Mouse (Mus musculus) lung, embryonic 15.5 days (tissue): ENCODE measurements around the gene Fam111a. TPM values are rescaled to one million over a fixed set of nuclear protein-coding genes. Genes with fewer than 3 reads are reported as not detected.

Experiments used
- ATAC-seq: fragments of 200-750 bp; cut with Nextera tagmentation; 2 replicates; pipeline ENCODE4 v1.8.0; 2017; ENCODE audit warnings: moderate number of reproducible peaks, borderline replicate concordance; ENCODE audit not compliant: low FRiP score, low TSS enrichment; ENCODE audit errors: extremely low read depth
- H3K27ac ChIP-seq: fragments of 300-500 bp; sonication (generic); 2 replicates; pipeline ENCODE4 v1.5.1; 2015; ENCODE audit warnings: moderate library complexity, mild to moderate bottlenecking, inconsistent platforms
- H3K27me3 ChIP-seq: fragments of 300-500 bp; sonication (generic); 2 replicates; pipeline ENCODE4 v1.6.1; 2015; ENCODE audit warnings: inconsistent platforms
- H3K36me3 ChIP-seq: fragments of 300-500 bp; sonication (generic); 2 replicates; pipeline ENCODE4 v1.6.1; 2015; ENCODE audit warnings: inconsistent platforms
- H3K4me1 ChIP-seq: fragments of 300-500 bp; sonication (generic); 2 replicates; pipeline ENCODE4 v1.6.1; 2015; ENCODE audit warnings: inconsistent platforms
- H3K4me2 ChIP-seq: fragments of 300-500 bp; sonication (generic); 2 replicates; pipeline ENCODE4 v1.6.1; 2015; ENCODE audit warnings: inconsistent platforms, mild to moderate bottlenecking, moderate library complexity
- H3K4me3 ChIP-seq: fragments of 300-500 bp; sonication (generic); 2 replicates; pipeline ENCODE4 v1.5.1; 2015; ENCODE audit warnings: mild to moderate bottlenecking, inconsistent platforms
- H3K9ac ChIP-seq: fragments of 300-500 bp; sonication (generic); 2 replicates; pipeline ENCODE4 v1.6.1; 2015; ENCODE audit warnings: inconsistent platforms
- H3K9me3 ChIP-seq: fragments of 300-500 bp; sonication (generic); 2 replicates; pipeline ENCODE4 v1.6.1; 2016; ENCODE audit warnings: inconsistent platforms
- WGBS: fragments of 180-500 bp; shearing (Covaris S2); methylation state at CpG from one replicate; pipeline ENCODE4 v1.1.7; 2015; 5-methylcytosine and 5-hydroxymethylcytosine counted together
- polyA plus RNA-seq: library from polyadenylated mRNA; unstranded; fragments of >200 nt; fragmentation: Nextera tagmentation; extraction: Ambion mirVana; gene quantifications from 2 replicates; pipeline ENCODE4 v1.2.1, GENCODE M21; 2015

Gene Fam111a
- polyA plus RNA-seq, 1 experiment from 2014 or later, result 32.0 TPM

DNA sequence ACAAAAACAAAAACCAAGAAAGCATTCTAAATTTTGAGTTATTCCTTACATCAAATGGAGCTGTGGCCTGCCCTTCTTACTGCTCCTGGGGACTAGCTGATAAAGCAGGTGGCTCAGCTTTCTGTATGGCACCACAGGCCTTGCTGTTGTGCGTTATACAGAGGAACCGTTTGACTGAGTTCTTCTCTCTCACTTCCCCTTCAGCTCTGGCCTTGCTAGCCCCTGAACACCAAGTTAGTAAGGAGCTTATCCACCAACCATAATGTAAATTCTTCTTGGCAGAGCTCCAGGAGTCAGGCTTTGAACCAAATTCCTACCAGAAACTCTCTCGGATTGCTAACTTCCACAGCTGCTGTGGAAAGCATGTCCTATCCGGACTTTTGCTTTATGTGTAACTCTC, 21.5 kb downstream of the Fam111a start:
- no peak overlapping the region for H3K9ac ChIP-seq
- no peaks in the 10 kb centered on the region for H3K27me3 ChIP-seq
- no peak overlapping the region for H3K4me2 ChIP-seq
- ATAC-seq, result no peak
- H3K27ac ChIP-seq, result no peak overlapping the region
- no peaks in the 10 kb centered on the region for H3K36me3 ChIP-seq
- no peak overlapping the region for H3K4me3 ChIP-seq
- WGBS, result 16% methylated on average over 4 of the region's 4 CpGs
- peaks cover 6% of the 10 kb centered on the region; the same call in 1 of the 2 replicates for H3K4me1 ChIP-seq
- H3K9me3 ChIP-seq, result no peaks in the 10 kb centered on the region

DNA sequence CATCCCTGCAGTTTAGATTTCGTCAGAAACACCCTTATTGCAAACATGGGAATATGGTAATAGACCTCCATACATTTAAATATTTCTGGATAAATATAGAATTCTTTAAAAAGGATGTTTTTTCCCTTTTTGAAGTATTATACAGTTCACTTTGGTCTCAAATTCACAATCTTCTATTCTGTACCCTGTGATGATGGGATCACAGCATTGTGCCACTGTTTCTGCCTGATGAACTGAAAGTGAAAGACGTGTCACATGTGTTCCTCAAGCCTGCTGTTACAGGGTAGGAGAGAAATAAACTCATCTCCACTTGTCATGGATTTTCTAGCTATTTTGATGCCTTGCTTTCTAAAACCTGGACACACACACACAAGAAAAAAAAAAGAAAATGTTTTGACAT, 25.3 kb downstream of the Fam111a start:
- WGBS, result 40% methylated on average over 2 of the region's 2 CpGs
- no peaks in the 10 kb centered on the region for H3K9me3 ChIP-seq

DNA sequence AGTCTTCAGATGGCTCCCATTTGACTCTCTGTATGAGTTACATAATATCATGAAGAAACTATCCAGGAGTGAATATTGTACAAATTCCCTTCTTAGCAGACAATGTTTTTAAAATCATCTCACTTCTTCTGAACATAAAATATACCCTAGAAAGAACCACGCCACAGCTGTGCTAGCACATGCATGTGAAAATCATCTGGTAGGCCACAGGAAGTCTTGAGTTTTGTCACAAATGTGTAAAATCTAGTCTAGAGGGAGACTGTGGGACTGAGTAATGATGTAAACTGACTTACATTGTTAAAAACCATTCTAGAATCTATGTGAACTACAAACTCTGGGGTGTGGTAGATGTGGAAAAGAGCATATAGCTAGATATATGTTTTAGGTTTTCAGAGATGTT, 26.1 kb downstream of the Fam111a start:
- Histone ChIP-seq H3K9me3 (no peaks in the 10 kb centered on the region), H3K4me2 (no peak overlapping the region), H3K4me3 (no peak overlapping the region), H3K27me3 (no peaks in the 10 kb centered on the region), H3K9ac (no peak overlapping the region), H3K27ac (no peak overlapping the region), H3K4me1 (peaks cover 20% of the 10 kb centered on the region), H3K36me3 (no peaks in the 10 kb centered on the region)
- 87% methylated on average over 1 of the region's 1 CpGs for WGBS
- no peak for ATAC-seq

More for the DNA sequence above, 25.3 kb downstream of the Fam111a start:
- no peak overlapping the region for H3K27ac ChIP-seq
- H3K36me3 ChIP-seq, result no peaks in the 10 kb centered on the region
- H3K4me3 ChIP-seq, result no peak overlapping the region
- no peak for ATAC-seq
- H3K9ac ChIP-seq, result no peak overlapping the region
- peaks cover 20% of the 10 kb centered on the region for H3K4me1 ChIP-seq
- H3K4me2 ChIP-seq, result no peak overlapping the region
- no peaks in the 10 kb centered on the region for H3K27me3 ChIP-seq

DNA sequence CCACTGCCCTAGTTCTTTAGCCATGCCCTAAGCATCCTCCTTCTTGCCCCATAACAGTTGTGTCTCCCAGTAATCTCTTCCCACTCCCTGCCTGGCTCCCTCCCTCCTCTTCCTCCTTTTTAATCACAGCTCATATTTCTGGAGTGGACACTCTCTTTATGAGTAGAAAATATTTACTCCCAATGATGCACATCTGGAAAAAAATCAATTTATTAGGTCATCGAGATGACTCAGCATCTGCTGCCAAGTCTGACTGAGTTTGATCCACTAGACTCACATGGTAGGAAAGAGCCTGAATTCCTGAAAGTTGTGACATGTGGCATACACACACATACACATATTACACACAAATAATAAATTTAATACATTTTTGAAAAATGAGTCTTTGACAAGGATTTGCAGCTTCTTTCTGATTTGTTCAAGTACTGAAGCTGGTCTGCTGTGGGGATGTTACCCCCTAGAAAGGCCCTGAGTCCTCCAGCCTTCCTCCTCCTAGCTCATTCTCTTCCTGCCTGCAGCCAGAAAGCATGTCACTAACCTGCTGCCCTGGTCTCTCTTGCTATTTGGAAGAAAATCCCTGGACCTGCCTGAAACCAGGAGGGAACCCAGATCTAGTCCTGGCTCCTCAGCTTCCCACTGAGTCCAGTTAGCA, 27.2 kb downstream of the Fam111a start:
- 73% methylated on average over 1 of the region's 1 CpGs for WGBS
- peaks cover 4% of the 10 kb centered on the region; the same call in 1 of the 2 replicates for H3K36me3 ChIP-seq
- H3K27ac ChIP-seq, result 0 out of 2 replicates have a peak overlapping the region, but pooled peaks have one; percentile 61
- no peak overlapping the region for H3K9ac ChIP-seq
- no peaks in the 10 kb centered on the region for H3K27me3 ChIP-seq
- H3K4me3 ChIP-seq, result peak overlapping the region; percentile 48
- H3K4me1 ChIP-seq, result peaks cover 14% of the 10 kb centered on the region; the same call in 1 of the 2 replicates
- peak overlapping the region; percentile 57 for H3K4me2 ChIP-seq
- no peak for ATAC-seq
- H3K9me3 ChIP-seq, result no peaks in the 10 kb centered on the region

DNA sequence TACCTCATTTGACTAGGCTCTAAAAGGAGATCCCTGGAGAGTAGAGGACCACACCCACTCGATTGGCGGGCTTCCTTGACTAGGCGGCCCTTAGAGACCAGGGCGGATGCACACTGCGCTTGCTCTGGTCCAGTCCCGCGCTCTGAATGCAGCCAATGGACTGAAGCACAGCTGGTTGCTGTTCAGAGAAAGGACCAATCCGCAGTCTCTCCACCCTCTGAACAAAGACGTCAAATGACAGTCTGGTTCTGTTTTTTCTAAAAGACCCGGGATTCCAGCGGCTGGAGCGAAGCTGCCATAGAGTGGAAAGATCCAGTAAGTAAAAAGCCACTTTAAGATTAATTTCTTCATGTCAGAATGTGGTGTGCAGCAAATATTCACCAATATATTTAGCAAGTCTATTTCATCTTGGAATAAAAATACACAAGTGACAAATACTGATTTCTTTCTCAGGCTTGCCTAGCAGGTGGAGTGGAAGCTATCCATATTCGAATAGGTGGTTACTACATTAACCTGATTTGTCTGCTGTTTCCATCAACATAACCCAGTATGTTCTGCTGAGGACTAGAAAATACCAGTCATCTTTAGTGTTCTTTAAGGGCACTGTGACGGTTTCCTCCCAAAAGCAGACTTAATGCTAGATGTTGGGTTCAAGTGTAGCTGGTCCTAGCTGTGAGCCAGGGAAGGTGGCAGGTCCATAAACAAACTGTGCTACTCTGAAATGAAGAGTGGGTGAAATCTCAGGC, 27.9 kb downstream of the Fam111a start:
- no peaks in the 10 kb centered on the region for H3K27me3 ChIP-seq
- peaks cover 14% of the 10 kb centered on the region; the same call in 1 of the 2 replicates for H3K4me1 ChIP-seq
- H3K9ac ChIP-seq, result peak overlapping the region; percentile 18
- H3K4me2 ChIP-seq, result peak overlapping the region; percentile 57
- WGBS, result 7% methylated on average over 14 of the region's 14 CpGs
- H3K36me3 ChIP-seq, result peaks cover 11% of the 10 kb centered on the region; the same call in 1 of the 2 replicates
- peak overlapping the region; percentile 48 for H3K4me3 ChIP-seq
- H3K27ac ChIP-seq, result peak overlapping the region; percentile 61
- no peaks in the 10 kb centered on the region for H3K9me3 ChIP-seq
- peak; percentile 98 for ATAC-seq

DNA sequence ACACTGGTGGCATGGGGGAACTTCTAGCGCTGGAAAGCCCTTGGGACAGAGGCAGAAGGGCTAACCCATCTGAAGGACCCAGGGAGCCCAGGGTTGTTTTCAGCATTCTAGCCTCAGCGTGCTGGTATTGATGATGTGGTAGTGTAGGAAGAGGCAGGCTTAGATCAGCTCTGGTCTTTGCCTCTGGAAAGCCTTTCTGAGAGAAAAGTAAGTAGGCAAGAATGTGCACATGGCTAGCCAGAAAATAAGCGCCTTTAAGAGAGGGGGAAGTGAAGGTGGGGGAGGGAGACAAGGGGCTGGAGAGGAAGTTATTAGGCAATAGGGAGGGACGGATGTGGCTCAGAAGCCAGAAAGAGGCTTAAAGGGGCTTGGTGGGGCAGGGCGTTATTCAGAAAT, 28.5 kb downstream of the Fam111a start:
- Histone ChIP-seq H3K4me2 (peak overlapping the region; percentile 57), H3K36me3 (peaks cover 14% of the 10 kb centered on the region; the same call in 1 of the 2 replicates), H3K4me3 (peak overlapping the region; percentile 48), H3K9ac (peak overlapping the region; percentile 18), H3K27me3 (no peaks in the 10 kb centered on the region), H3K27ac (peak overlapping the region; percentile 59), H3K9me3 (no peaks in the 10 kb centered on the region), H3K4me1 (peaks cover 14% of the 10 kb centered on the region; the same call in 1 of the 2 replicates)
- 14% methylated on average over 5 of the region's 5 CpGs for WGBS
- ATAC-seq, result peak; percentile 36; the same call in 1 of the 2 replicates

DNA sequence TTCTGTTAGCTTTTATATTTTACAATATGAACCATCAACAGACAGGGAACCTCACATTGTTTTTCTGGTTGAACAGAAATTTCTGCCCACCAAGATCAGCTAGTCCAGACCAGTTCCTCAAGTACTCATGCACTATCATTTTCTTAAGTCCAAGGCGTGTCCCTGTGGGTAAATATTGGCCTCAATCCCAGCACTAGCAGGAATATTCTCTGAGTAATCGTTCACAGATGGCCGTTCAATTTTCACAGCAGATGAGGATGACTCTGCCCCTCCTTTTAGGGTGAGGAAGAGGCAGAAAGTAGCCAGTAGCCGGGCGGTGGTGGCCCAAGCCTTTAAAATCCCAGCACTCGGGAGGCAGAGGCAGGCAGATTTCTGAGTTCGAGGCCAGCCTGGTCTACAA, 29.6 kb downstream of the Fam111a start:
- Histone ChIP-seq H3K9ac (no peak overlapping the region), H3K27ac (no peak overlapping the region), H3K27me3 (no peaks in the 10 kb centered on the region), H3K4me3 (no peak overlapping the region), H3K9me3 (no peaks in the 10 kb centered on the region), H3K4me2 (peak overlapping the region; percentile 27; the same call in 1 of the 2 replicates), H3K36me3 (peaks cover 14% of the 10 kb centered on the region; the same call in 1 of the 2 replicates), H3K4me1 (peaks cover 14% of the 10 kb centered on the region; the same call in 1 of the 2 replicates)
- WGBS, result 64% methylated on average over 7 of the region's 7 CpGs
- no peak for ATAC-seq

DNA sequence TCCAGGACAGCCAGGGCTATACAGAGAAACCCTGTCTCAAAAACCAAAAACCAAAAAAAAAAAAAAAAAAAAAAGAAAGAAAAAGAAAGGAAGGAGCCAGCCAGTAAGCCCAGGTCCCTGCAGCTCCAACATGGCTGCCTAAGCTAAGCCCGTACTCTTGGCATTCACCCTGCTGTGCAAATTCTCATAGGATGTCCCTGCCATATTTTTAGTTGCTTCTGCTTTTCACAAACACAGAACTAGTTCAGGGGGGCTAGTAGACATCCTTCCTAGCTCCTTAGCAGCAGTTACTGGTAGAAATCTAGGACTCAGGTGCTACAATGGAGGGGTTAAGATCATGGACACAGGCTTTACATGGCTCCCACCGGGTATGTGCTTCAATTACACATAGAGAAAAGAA, 30.0 kb downstream of the Fam111a start:
- no peaks in the 10 kb centered on the region for H3K27me3 ChIP-seq

DNA sequence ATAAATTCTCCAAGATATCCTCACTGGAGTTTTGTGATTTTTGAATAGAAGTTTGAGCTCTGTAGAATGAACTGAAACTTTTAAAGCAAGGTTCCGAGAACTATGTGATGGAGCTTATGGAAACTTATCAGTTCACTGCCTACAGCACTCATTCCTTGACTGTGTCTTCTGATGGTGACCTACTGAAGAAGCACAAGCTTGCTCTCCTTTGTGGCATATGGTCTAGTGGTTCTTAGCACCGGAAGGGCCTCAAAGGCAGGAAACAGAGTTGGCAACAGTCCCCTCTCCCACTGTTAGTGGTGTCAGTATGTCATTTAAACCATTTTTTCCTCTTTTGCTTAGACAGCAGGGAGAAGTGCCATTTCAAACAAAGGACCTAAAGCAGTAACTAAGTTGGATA, 31.1 kb downstream of the Fam111a start:
- Histone ChIP-seq H3K4me1 (peaks cover 14% of the 10 kb centered on the region; the same call in 1 of the 2 replicates), H3K9me3 (no peaks in the 10 kb centered on the region), H3K4me2 (no peak overlapping the region), H3K36me3 (peaks cover 14% of the 10 kb centered on the region; the same call in 1 of the 2 replicates), H3K27me3 (no peaks in the 10 kb centered on the region), H3K4me3 (no peak overlapping the region), H3K27ac (no peak overlapping the region), H3K9ac (no peak overlapping the region)
- WGBS, result 76% methylated on average over 2 of the region's 2 CpGs
- no peak for ATAC-seq

More for the DNA sequence above, 30.0 kb downstream of the Fam111a start:
- H3K9me3 ChIP-seq, result no peaks in the 10 kb centered on the region
- H3K4me3 ChIP-seq, result no peak overlapping the region
- no peak overlapping the region for H3K4me2 ChIP-seq
- H3K4me1 ChIP-seq, result peaks cover 14% of the 10 kb centered on the region; the same call in 1 of the 2 replicates
- no peak for ATAC-seq
- H3K36me3 ChIP-seq, result peaks cover 14% of the 10 kb centered on the region; the same call in 1 of the 2 replicates
- 94% methylated on average over 2 of the region's 2 CpGs for WGBS
- H3K9ac ChIP-seq, result no peak overlapping the region
- H3K27ac ChIP-seq, result no peak overlapping the region

DNA sequence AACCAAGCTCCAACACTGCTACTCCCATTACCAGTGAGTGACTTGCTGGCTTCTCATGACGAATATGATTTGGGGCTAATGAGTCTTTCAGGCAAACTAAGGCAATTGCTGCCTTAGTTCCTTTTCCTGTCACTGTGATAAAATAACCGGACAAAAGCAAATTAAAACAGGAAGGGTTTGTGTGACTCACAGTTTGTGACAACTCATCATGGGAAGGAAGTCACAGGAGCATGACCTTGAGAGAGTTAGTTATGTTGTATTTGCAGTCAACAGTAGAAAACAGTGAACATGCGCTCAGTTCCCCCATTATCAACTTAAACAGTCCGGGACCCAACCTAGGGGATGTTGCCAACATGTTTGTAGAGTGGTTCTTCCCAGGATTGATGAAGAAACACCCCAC, 39.8 kb downstream of the Fam111a start:
- no peak overlapping the region for H3K27ac ChIP-seq
- no peaks in the 10 kb centered on the region for H3K27me3 ChIP-seq
- H3K9me3 ChIP-seq, result no peaks in the 10 kb centered on the region
- no peaks in the 10 kb centered on the region for H3K4me1 ChIP-seq
- no peak for ATAC-seq
- H3K36me3 ChIP-seq, result peaks cover 8% of the 10 kb centered on the region; the same call in 1 of the 2 replicates
- no peak overlapping the region for H3K4me3 ChIP-seq
- H3K4me2 ChIP-seq, result no peak overlapping the region
- H3K9ac ChIP-seq, result no peak overlapping the region
- WGBS, result 63% methylated on average over 4 of the region's 4 CpGs

DNA sequence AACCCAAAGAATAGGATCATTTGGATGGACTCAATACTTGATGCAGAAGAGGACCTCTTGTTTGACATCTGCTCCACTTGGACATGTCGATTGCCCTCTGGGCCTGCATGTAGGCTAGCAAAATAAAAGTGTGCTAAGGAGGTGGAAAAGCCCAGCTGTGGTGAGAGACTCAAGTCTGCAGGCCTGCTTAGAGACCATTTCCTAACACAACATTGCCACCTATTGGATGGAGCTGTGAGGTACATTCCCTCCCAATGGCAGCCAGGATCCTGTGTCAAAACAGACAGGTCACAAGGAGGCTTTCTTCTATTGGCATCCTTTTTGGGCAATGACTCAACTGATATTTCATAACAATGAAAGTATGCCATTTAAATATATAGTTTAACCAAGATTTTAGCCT, 46.4 kb downstream of the Fam111a start:
- H3K27ac ChIP-seq, result no peak overlapping the region
- peaks cover 7% of the 10 kb centered on the region; the same call in 1 of the 2 replicates for H3K4me1 ChIP-seq
- H3K4me2 ChIP-seq, result no peak overlapping the region
- H3K4me3 ChIP-seq, result no peak overlapping the region
- no peaks in the 10 kb centered on the region for H3K9me3 ChIP-seq
- H3K36me3 ChIP-seq, result peaks cover 4% of the 10 kb centered on the region; the same call in 1 of the 2 replicates
- H3K9ac ChIP-seq, result no peak overlapping the region
- ATAC-seq, result no peak
- H3K27me3 ChIP-seq, result no peaks in the 10 kb centered on the region
- 3% methylated on average over 1 of the region's 1 CpGs for WGBS

DNA sequence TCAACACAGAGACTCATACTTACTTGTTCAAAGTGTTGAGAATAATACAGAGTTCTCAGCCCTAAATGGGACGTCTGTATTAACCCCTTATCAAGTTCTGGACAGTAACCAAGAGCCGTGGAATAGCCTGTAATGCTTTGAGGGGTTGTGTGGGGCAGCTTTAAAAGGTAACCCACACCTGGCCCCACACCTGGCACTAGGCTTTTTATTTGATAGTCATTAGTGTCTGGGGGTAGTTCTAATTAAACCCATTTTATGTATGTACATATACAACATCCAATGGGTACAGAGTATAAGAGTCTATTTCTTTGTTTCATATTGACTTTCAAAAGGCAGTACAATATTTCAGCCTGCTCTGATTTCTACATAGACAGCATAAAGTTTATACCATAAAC, 49.6 kb downstream of the Fam111a start:
- H3K36me3 ChIP-seq, result no peaks in the 10 kb centered on the region
- H3K4me1 ChIP-seq, result peaks cover 9% of the 10 kb centered on the region; the same call in 1 of the 2 replicates
- peak overlapping the region; percentile 56; the same call in 1 of the 2 replicates for H3K4me3 ChIP-seq
- H3K9me3 ChIP-seq, result no peaks in the 10 kb centered on the region
- H3K9ac ChIP-seq, result no peak overlapping the region
- H3K27me3 ChIP-seq, result no peaks in the 10 kb centered on the region
- ATAC-seq, result no peak; the same call in 1 of the 2 replicates
- peak overlapping the region; percentile 98 for H3K4me2 ChIP-seq
- 46% methylated on average over 2 of the region's 2 CpGs for WGBS
- H3K27ac ChIP-seq, result no peak overlapping the region
